Mouse (Mus musculus) heart, embryonic 11.5 days (tissue): ENCODE measurements around the gene Syt17. TPM values are rescaled to one million over a fixed set of nuclear protein-coding genes. Genes with fewer than 3 reads are reported as not detected.

Experiments used
- ATAC-seq: fragments of 200-750 bp; cut with Nextera tagmentation; replicated peaks from 2 replicates; pipeline ENCODE4 v1.8.0; 2017; ENCODE audit warnings: moderate library complexity; ENCODE audit not compliant: insufficient number of reproducible peaks, low FRiP score, low TSS enrichment
- H3K27ac ChIP-seq: fragments of 300-500 bp; sonication (generic); 2 replicates; pipeline ENCODE4 v1.5.1; 2014; ENCODE audit warnings: mild to moderate bottlenecking, low read depth, low read length
- H3K27me3 ChIP-seq: fragments of 300-500 bp; sonication (generic); 2 replicates; pipeline ENCODE4 v1.6.1; 2014; ENCODE audit warnings: mild to moderate bottlenecking, low read length, mixed read lengths; ENCODE audit not compliant: control insufficient read depth, insufficient read depth
- H3K36me3 ChIP-seq: fragments of 300-500 bp; sonication (generic); 2 replicates; pipeline ENCODE4 v1.6.1; 2014; ENCODE audit warnings: mild to moderate bottlenecking, low read length, moderate library complexity, mixed read lengths; ENCODE audit not compliant: control insufficient read depth, insufficient read depth
- H3K4me1 ChIP-seq: fragments of 300-500 bp; sonication (generic); 2 replicates; pipeline ENCODE4 v1.6.1; 2014; ENCODE audit warnings: low read length; ENCODE audit not compliant: control insufficient read depth, insufficient read depth
- H3K4me2 ChIP-seq: fragments of 300-500 bp; sonication (generic); 2 replicates; pipeline ENCODE4 v1.6.1; 2014; ENCODE audit warnings: mild to moderate bottlenecking, moderate library complexity
- H3K4me3 ChIP-seq: fragments of 300-500 bp; sonication (generic); 2 replicates; pipeline ENCODE4 v1.5.1; 2014; ENCODE audit warnings: low read depth, low read length
- H3K9ac ChIP-seq: fragments of 300-500 bp; sonication (generic); 2 replicates; pipeline ENCODE4 v1.6.1; 2014; ENCODE audit warnings: mild to moderate bottlenecking, low read depth, low read length, moderate library complexity
- H3K9me3 ChIP-seq: fragments of 300-500 bp; sonication (generic); replicated peaks from 2 replicates; pipeline ENCODE4 v1.6.1; 2016; ENCODE audit warnings: low read length; ENCODE audit not compliant: control insufficient read depth
- WGBS: fragments of 180-500 bp; shearing (Covaris S2); extraction: QIAGEN DNeasy Blood & Tissue Kit; methylation state at CpG from one replicate; pipeline ENCODE4 v1.1.7; 2014; ENCODE audit not compliant: insufficient replicate concordance; 5-methylcytosine and 5-hydroxymethylcytosine counted together
- polyA plus RNA-seq: library from polyadenylated mRNA; unstranded; fragments of >200 nt; fragmentation: Nextera tagmentation; extraction: Ambion mirVana; gene quantifications from 2 replicates; pipeline ENCODE4 v1.2.1, GENCODE M21; 2014

Syt17 gene
- polyA plus RNA-seq, 1 experiment from 2014 or later, result 0.39 TPM

- ATAC-seq, result no peak
- H3K9ac ChIP-seq, result no peak overlapping the region
- no peak overlapping the region for H3K27ac ChIP-seq
- H3K9me3 ChIP-seq, result no peaks in the 10 kb centered on the region
- no peak overlapping the region for H3K4me3 ChIP-seq
- no peak overlapping the region for H3K4me2 ChIP-seq
- no peaks in the 10 kb centered on the region for H3K4me1 ChIP-seq
- 76% methylated on average over 4 of the region's 4 CpGs for WGBS
- H3K36me3 ChIP-seq, result no peaks in the 10 kb centered on the region
- no peaks in the 10 kb centered on the region for H3K27me3 ChIP-seq
These were observed 71.4 kb downstream of the Syt17 start for GRCm38 (mm10) chr7:118376590-118376989.

- no peaks in the 10 kb centered on the region for H3K9me3 ChIP-seq
- ATAC-seq, result no peak
- no peak overlapping the region for H3K9ac ChIP-seq
- no peak overlapping the region for H3K4me3 ChIP-seq
- H3K27me3 ChIP-seq, result no peaks in the 10 kb centered on the region
- H3K4me2 ChIP-seq, result no peak overlapping the region
- no peaks in the 10 kb centered on the region for H3K36me3 ChIP-seq
- H3K4me1 ChIP-seq, result no peaks in the 10 kb centered on the region
- H3K27ac ChIP-seq, result no peak overlapping the region
- WGBS, result 67% methylated on average over 3 of the region's 3 CpGs
These were observed 72.7 kb downstream of the Syt17 start for GRCm38 (mm10) chr7:118375341-118375740.

- no peak for ATAC-seq
- no peak overlapping the region for H3K9ac ChIP-seq
- WGBS, result 84% methylated on average over 5 of the region's 5 CpGs
These were observed 76.7 kb downstream of the Syt17 start for GRCm38 (mm10) chr7:118371361-118371760.

GRCm38 (mm10) chr7:118369705-118370104 is 78.3 kb downstream of the Syt17 start:
- no peak overlapping the region for H3K4me2 ChIP-seq
- no peak for ATAC-seq
- H3K4me3 ChIP-seq, result no peak overlapping the region
- H3K9me3 ChIP-seq, result no peaks in the 10 kb centered on the region
- H3K27me3 ChIP-seq, result no peaks in the 10 kb centered on the region
- no peak overlapping the region for H3K9ac ChIP-seq
- WGBS, result 50% methylated on average over 2 of the region's 2 CpGs
- no peaks in the 10 kb centered on the region for H3K4me1 ChIP-seq
- H3K36me3 ChIP-seq, result no peaks in the 10 kb centered on the region
- H3K27ac ChIP-seq, result no peak overlapping the region

More at GRCm38 (mm10) chr7:118371361-118371760, 76.7 kb downstream of the Syt17 start:
- no peaks in the 10 kb centered on the region for H3K9me3 ChIP-seq
- H3K4me2 ChIP-seq, result no peak overlapping the region
- H3K4me1 ChIP-seq, result no peaks in the 10 kb centered on the region
- H3K36me3 ChIP-seq, result no peaks in the 10 kb centered on the region
- no peaks in the 10 kb centered on the region for H3K27me3 ChIP-seq
- H3K27ac ChIP-seq, result no peak overlapping the region
- no peak overlapping the region for H3K4me3 ChIP-seq

- no peak for ATAC-seq
- Histone ChIP-seq H3K27ac (no peak overlapping the region), H3K4me1 (no peaks in the 10 kb centered on the region)
These were observed 82.1 kb downstream of the Syt17 start for GRCm38 (mm10) chr7:118365902-118366301.

GRCm38 (mm10) chr7:118365251-118365650 is 82.8 kb downstream of the Syt17 start:
- Histone ChIP-seq H3K27ac (no peak overlapping the region), H3K36me3 (no peaks in the 10 kb centered on the region), H3K9me3 (no peaks in the 10 kb centered on the region), H3K4me3 (no peak overlapping the region), H3K4me1 (no peaks in the 10 kb centered on the region), H3K27me3 (no peaks in the 10 kb centered on the region), H3K9ac (no peak overlapping the region), H3K4me2 (no peak overlapping the region)
- ATAC-seq, result no peak
- WGBS, result 45% methylated on average over 6 of the region's 6 CpGs

More at GRCm38 (mm10) chr7:118365902-118366301, 82.1 kb downstream of the Syt17 start:
- H3K36me3 ChIP-seq, result no peaks in the 10 kb centered on the region
- H3K27me3 ChIP-seq, result no peaks in the 10 kb centered on the region
- no peak overlapping the region for H3K4me2 ChIP-seq
- no peak overlapping the region for H3K4me3 ChIP-seq
- no peaks in the 10 kb centered on the region for H3K9me3 ChIP-seq
- H3K9ac ChIP-seq, result no peak overlapping the region
- WGBS, result 57% methylated on average over 3 of the region's 3 CpGs

- WGBS, result 32% methylated on average over 7 of the region's 7 CpGs
- H3K36me3 ChIP-seq, result no peaks in the 10 kb centered on the region
- no peak overlapping the region for H3K9ac ChIP-seq
- no peak overlapping the region for H3K27ac ChIP-seq
- ATAC-seq, result no peak
- H3K27me3 ChIP-seq, result no peaks in the 10 kb centered on the region
- H3K4me3 ChIP-seq, result no peak overlapping the region
- no peaks in the 10 kb centered on the region for H3K4me1 ChIP-seq
- H3K9me3 ChIP-seq, result no peaks in the 10 kb centered on the region
- no peak overlapping the region for H3K4me2 ChIP-seq
These were observed 83.5 kb downstream of the Syt17 start for GRCm38 (mm10) chr7:118364353-118365007.

GRCm38 (mm10) chr7:118363587-118364233 is 84.3 kb downstream of the Syt17 start:
- Histone ChIP-seq H3K27me3 (no peaks in the 10 kb centered on the region), H3K27ac (no peak overlapping the region), H3K4me1 (no peaks in the 10 kb centered on the region), H3K9me3 (no peaks in the 10 kb centered on the region), H3K9ac (no peak overlapping the region), H3K36me3 (no peaks in the 10 kb centered on the region), H3K4me2 (no peak overlapping the region), H3K4me3 (no peak overlapping the region)
- no peak for ATAC-seq
- WGBS, result 85% methylated on average over 6 of the region's 6 CpGs

GRCm38 (mm10) chr7:118362931-118363330 is 85.1 kb downstream of the Syt17 start:
- ATAC-seq, result no peak
- H3K9me3 ChIP-seq, result no peaks in the 10 kb centered on the region
- no peaks in the 10 kb centered on the region for H3K4me1 ChIP-seq
- H3K27ac ChIP-seq, result no peak overlapping the region
- H3K36me3 ChIP-seq, result no peaks in the 10 kb centered on the region
- no peak overlapping the region for H3K4me3 ChIP-seq
- no peak overlapping the region for H3K4me2 ChIP-seq
- 65% methylated on average over 1 of the region's 1 CpGs for WGBS
- H3K9ac ChIP-seq, result no peak overlapping the region
- no peaks in the 10 kb centered on the region for H3K27me3 ChIP-seq
